Mouse (Mus musculus) stomach, postnatal 0 days (tissue): ENCODE measurements around the gene Epb41.

Experiments used
- CTCF ChIP-seq: IDR thresholded peaks from 2 replicates; pipeline ENCODE4 v1.5.1; 2016; ENCODE audit warnings: antibody characterized with exemption, low read depth, mild to moderate bottlenecking, moderate library complexity
- EP300 ChIP-seq: optimal IDR thresholded peaks from 2 replicates; pipeline ENCODE3; 2016; ENCODE audit warnings: antibody characterized with exemption

GRCm38 (mm10) chr4:131906423-131906822, 168.7 kb downstream of the Epb41 start:
- no peak for TF ChIP-seq CTCF
- TF ChIP-seq EP300 = no peak
